Mouse (Mus musculus): Measurements from ENCODE around the gene Tspan32.
A peak's percentile ranks its signal among the peaks of the same experiment; 100 is the strongest.

Tspan32 gene

GRCm38 (mm10) chr7:143034519-143035450, 29.9 kb downstream of the Tspan32 start:
- no peak for DNase-seq

- no peak for DNase-seq
Observed at GRCm38 (mm10) chr7:143036787-143037186, 31.9 kb downstream of the Tspan32 start.

- no peak for DNase-seq
Observed at GRCm38 (mm10) chr7:143037306-143037705, 32.5 kb downstream of the Tspan32 start.

GRCm38 (mm10) chr7:143038174-143038931, 33.5 kb downstream of the Tspan32 start:
- no peak for DNase-seq

GRCm38 (mm10) chr7:143040561-143040960, 35.7 kb downstream of the Tspan32 start:
- DNase-seq, result no peak

GRCm38 (mm10) chr7:143041138-143041822, 36.4 kb downstream of the Tspan32 start:
- no peak for DNase-seq

GRCm38 (mm10) chr7:143042089-143042488, 37.2 kb downstream of the Tspan32 start:
- no peak for DNase-seq

- DNase-seq, result no peak
Observed at GRCm38 (mm10) chr7:143042897-143043300, 38.1 kb downstream of the Tspan32 start.

GRCm38 (mm10) chr7:143044049-143044825, 39.4 kb downstream of the Tspan32 start:
- DNase-seq, result no peak

GRCm38 (mm10) chr7:143044826-143045206, 40.0 kb downstream of the Tspan32 start:
- no peak for DNase-seq

GRCm38 (mm10) chr7:143046358-143046757, 41.5 kb downstream of the Tspan32 start:
- no peak for DNase-seq

GRCm38 (mm10) chr7:143049331-143049730, 44.5 kb downstream of the Tspan32 start:
- DNase-seq, result no peak

GRCm38 (mm10) chr7:143049841-143050816, 45.3 kb downstream of the Tspan32 start:
- no peak for DNase-seq

GRCm38 (mm10) chr7:143051316-143051715, 46.5 kb downstream of the Tspan32 start:
- DNase-seq, result no peak

- peak; percentile 80 for DNase-seq
Observed at GRCm38 (mm10) chr7:143052626-143053007, 47.8 kb downstream of the Tspan32 start, which contains the start of gene Cd81. Gene Cd81 (plus strand): TSS chr7:143052739.

- peak; percentile 78 for DNase-seq
Observed at GRCm38 (mm10) chr7:143053008-143053899, 48.4 kb downstream of the Tspan32 start.

- DNase-seq, result no peak
Observed at GRCm38 (mm10) chr7:143053961-143054611, 49.2 kb downstream of the Tspan32 start.

- DNase-seq, result no peak
Observed at GRCm38 (mm10) chr7:143054612-143054965, 49.7 kb downstream of the Tspan32 start.

- DNase-seq, result no peak
Observed at GRCm38 (mm10) chr7:143055001-143055400, 50.2 kb downstream of the Tspan32 start.

Data from right cerebral cortex, postnatal 4 days (tissue).